Mouse (Mus musculus) left cerebral cortex, adult 18-20 months (tissue): Measurements from ENCODE around the gene Slc19a2. TPM values are rescaled to one million over a fixed set of nuclear protein-coding genes. Genes with fewer than 3 reads are reported as not detected.

ENCODE experiments used
- total RNA-seq, 2 experiments: library from RNA; stranded (reverse); gene quantifications; 2 replicates each; pipeline ENCODE4 v1.2.3; 2021

The Slc19a2 gene
- total RNA-seq, 2 experiments from 2014 or later = 13.7 TPM

Other genes with a start within 250 kb of the Slc19a2 start
- under 1 TPM in 1 of 2 experiments, not detected in 1; 0.12 TPM for gene Sele, start 200.8 kb upstream of the Slc19a2 start, total RNA-seq
- not detected for gene Sell, start 187.1 kb upstream of the Slc19a2 start, total RNA-seq
- gene Selp, start 133.8 kb upstream of the Slc19a2 start, total RNA-seq = not detected
- gene F5, start 97.2 kb upstream of the Slc19a2 start, total RNA-seq = under 1 TPM; 0.42 to 0.72 TPM
- 10 to 100 TPM; 24.6 to 25.3 TPM for gene Ccdc181, start 26.5 kb downstream of the Slc19a2 start, total RNA-seq
- 10 to 100 TPM; 22.2 to 23.2 TPM for gene Nme7, start 55.1 kb downstream of the Slc19a2 start, total RNA-seq
- gene Blzf1, start 58.4 kb downstream of the Slc19a2 start, total RNA-seq = 10 to 100 TPM; 22.0 to 23.6 TPM
- 1,000 to 10,000 TPM; 1,579 to 1,741 TPM for gene Atp1b1, start 209.3 kb downstream of the Slc19a2 start, total RNA-seq